Mouse (Mus musculus): ENCODE results near the gene Clstn2. TPM values are rescaled to one million over a fixed set of nuclear protein-coding genes. Genes with fewer than 3 reads are reported as not detected.

Clstn2 gene
- total RNA-seq, 1 experiment from 2014 or later, result not detected

DNA sequence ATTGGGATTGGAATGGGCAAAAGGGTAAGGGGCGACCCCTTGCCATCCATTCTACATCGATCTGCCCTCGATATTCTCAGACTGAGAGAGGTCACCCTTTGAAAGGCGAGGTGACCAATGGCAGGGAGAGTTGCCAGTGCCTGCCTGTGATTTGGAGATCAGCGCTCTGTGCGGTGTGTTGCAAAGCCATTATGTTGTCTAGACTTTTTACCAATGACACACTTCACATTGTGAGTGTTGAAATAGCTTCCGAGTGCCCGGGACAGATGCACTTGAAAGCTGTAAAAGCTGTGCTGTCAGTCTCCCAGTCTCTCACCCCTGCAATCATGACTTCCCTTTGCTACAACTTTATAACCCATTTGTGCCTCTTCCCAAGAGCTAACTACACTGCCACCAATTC lies 362.3 kb downstream of the Clstn2 start:
- no peak for ATAC-seq (replicated peaks in 1 of 2; ENCODE audit: insufficient read depth in 1 of 2, low FRiP score in 2 of 2, low TSS enrichment in 1 of 2, low read depth in 1 of 2, poor library complexity in 2 of 2, severe bottlenecking in 2 of 2)

DNA sequence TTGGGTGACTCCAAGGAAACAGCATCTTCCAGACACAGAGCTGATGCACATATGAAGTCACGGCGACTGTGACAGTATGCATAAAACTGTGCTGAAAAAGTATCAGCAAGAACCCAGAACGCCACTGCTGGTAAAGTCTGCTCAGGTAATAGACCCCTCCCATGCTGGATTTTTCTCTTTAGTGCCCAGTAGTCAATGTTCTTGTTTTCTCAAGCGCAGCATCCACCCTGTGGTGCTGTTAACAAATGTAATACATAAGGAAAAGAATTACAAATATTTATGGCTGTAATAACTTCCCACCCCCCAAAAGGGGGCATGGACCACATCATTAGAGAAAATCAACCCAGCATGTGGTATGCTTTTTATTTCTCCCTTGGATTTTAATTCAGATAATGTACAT lies 372.0 kb downstream of the Clstn2 start:
- ATAC-seq (replicated peaks in 1 of 2; ENCODE audit: insufficient read depth in 1 of 2, low FRiP score in 2 of 2, low TSS enrichment in 1 of 2, low read depth in 1 of 2, poor library complexity in 2 of 2, severe bottlenecking in 2 of 2), result no peak

DNA sequence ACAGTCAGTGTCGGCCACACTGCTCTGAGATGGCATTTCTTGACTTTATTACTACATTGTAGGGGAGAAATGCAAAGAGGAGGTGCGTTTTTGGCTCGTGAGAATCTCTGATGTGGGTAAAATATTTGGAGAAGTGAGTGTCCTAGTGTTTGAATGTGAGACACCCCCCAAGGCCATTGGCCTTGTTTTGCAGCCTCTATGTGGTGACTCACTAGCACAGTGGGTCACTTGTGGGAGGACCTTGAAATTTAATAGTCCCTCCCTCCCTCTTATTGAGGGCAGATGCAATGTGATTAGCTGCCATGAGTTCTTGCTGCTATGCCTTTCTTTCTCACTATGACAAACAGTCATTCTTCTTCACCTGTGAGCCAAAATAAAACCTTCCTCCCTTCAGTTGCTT lies 374.2 kb downstream of the Clstn2 start:
- ATAC-seq (replicated peaks in 1 of 2; ENCODE audit: insufficient read depth in 1 of 2, low FRiP score in 2 of 2, low TSS enrichment in 1 of 2, low read depth in 1 of 2, poor library complexity in 2 of 2, severe bottlenecking in 2 of 2), result no peak

DNA sequence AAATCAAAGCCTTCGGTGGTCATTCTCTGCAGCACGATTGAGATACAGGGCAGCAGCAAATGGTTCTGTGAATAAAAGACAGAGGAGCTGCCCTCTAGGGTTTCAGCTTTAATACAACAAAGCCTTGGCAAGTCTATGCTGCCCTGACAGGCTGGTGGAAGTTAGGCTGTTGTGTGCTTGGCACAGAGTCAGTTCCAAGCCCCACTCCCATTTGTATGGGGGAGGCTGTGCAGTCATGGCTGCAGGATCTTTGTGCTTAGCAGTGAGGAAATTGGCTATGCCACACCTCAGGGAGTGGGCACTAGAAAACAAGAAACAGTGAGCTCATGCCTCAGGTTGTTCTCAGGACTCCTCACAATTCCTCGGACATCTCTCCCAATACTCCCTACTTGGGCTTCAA lies 384.6 kb downstream of the Clstn2 start:
- ATAC-seq (replicated peaks in 1 of 2; ENCODE audit: insufficient read depth in 1 of 2, low FRiP score in 2 of 2, low TSS enrichment in 1 of 2, low read depth in 1 of 2, poor library complexity in 2 of 2, severe bottlenecking in 2 of 2), result no peak

DNA sequence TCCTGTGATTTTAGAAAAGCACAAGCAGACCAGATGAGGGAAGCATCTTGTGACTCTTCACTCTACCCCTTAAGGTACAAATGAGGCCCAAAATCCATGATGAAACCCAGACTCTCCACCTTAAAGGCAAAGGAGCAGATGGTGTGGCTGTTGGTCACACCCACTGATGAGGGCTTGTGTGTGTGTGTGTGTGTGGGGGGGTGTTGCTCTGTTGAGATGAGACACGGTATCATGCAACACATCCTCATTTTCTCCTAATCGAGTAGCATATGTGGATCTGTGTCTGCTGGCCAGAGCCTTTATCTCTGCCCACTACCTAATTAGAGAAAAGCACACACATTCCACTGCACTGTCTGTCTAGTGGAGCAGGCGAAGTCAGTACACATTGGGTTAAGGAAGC lies 387.2 kb downstream of the Clstn2 start:
- ATAC-seq (replicated peaks in 1 of 2; ENCODE audit: insufficient read depth in 1 of 2, low FRiP score in 2 of 2, low TSS enrichment in 1 of 2, low read depth in 1 of 2, poor library complexity in 2 of 2, severe bottlenecking in 2 of 2), result no peak

DNA sequence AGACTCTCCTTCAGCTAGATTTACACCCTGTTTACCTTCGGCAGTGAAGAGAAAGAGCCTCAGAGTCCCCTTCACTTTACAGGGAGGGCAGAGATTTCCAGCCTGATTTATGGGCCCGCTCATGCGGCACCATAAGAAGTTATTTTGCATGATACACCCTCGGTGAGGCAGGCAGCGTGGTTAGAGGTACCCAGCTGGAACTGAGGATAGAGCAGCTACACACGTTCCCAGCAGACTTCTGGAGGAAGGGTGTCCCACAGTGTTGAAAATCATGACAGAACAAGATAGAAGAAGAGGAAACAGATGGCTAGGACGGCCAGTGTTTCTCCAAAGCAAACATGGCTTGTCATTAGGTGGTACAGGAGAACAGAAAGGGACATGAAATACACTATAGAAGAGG lies 390.6 kb downstream of the Clstn2 start:
- ATAC-seq (replicated peaks in 1 of 2; ENCODE audit: insufficient read depth in 1 of 2, low FRiP score in 2 of 2, low TSS enrichment in 1 of 2, low read depth in 1 of 2, poor library complexity in 2 of 2, severe bottlenecking in 2 of 2), result no peak

DNA sequence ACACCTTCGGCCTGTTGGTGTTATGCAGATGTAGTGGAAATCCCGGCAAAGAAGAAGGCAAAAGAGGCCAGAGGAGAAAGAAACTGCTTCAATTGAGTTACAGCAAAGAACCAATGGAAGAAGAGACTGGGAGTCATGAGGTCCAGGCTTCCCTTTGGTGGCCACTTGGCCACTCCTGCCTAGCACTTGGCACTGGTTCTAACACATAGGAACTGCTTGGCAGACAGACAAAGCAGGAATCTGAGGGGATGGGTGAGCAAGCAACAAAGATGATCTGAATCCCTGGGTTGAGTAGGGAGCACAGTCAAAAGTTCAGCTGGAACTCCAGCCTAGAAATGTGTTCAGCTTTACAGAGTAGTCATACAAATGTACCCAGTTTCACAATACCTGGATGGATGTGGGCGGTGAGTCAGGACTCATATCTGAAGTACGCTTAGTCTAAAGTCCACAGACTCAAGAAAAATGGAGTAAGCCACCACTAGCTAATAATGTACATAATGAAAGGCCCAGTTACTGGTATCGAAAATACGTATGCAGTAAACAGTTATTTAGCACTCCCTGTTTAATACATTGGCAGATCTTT lies 392.9 kb downstream of the Clstn2 start:
- ATAC-seq (replicated peaks in 1 of 2; ENCODE audit: insufficient read depth in 1 of 2, low FRiP score in 2 of 2, low TSS enrichment in 1 of 2, low read depth in 1 of 2, poor library complexity in 2 of 2, severe bottlenecking in 2 of 2), result no peak

DNA sequence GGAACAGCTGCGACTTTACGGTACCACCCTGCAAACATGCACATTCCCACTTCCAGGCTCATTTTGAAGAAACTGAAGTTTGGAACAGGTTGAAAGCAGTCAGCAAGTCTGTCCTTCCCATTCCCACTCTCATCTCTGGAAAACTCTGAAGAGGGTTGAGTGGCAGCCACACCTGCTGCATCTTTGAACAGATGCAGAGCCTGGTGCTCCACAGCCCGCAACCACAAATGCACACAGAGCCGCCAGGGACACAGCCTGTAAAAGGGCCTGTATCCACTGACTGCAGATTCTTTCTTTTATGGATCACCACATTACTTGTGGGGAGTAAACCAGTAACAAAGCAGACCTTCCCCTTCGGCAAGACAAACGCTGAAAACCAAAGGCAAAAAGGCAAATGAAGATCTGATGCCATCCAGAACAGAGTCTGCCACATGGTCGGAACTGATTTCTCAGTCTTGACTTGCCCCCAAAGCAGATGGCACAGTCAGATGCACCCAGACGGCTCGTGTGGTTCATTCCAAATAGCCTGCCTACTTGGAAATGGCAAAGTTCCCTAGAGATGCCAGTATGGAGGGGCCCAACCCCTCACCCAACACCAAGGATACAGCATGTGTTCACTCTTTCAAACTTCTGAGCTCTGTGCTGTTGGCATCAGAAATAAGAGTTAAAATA lies 394.2 kb downstream of the Clstn2 start:
- no peak for ATAC-seq (replicated peaks in 1 of 2; ENCODE audit: insufficient read depth in 1 of 2, low FRiP score in 2 of 2, low TSS enrichment in 1 of 2, low read depth in 1 of 2, poor library complexity in 2 of 2, severe bottlenecking in 2 of 2)

DNA sequence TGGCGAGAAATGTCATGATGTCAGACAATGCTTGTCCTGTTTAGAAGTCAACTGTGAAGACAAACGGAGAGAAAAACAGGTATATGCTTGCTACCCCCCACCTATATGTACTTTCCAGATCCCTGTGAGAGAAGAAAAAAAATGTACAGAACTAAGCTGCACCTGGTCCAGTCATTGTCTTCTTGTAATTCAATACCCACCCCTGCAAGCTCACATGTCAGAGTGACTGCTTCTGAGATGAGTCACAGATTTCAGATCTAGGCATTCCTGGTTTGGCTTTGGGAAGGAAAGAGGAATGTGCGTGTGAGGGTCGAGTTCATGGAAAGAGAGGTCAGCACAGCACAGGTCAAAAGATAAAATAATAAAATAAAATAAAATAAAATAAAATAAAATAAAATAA lies 397.6 kb downstream of the Clstn2 start:
- ATAC-seq (replicated peaks in 1 of 2; ENCODE audit: insufficient read depth in 1 of 2, low FRiP score in 2 of 2, low TSS enrichment in 1 of 2, low read depth in 1 of 2, poor library complexity in 2 of 2, severe bottlenecking in 2 of 2), result no peak

DNA sequence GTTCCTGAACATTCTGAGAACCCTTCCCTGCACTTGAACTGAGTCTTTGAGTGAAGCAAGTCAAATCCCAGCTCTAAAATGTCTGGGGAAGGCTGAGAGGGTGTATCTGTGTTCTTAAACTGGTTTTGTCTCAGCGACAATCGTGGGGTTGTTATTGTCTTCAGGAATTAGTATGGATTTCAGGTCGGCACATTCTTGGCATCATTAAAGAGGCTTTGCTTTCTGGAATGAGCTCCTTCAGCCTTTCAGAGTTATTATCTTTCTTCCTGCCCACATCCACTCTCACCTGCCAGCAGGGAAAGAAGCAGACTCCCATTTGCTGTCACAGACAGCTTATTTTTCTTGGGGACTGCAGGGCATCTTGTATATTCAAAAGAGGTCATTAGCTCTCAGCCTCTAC lies 398.1 kb downstream of the Clstn2 start:
- no peak for ATAC-seq (replicated peaks in 1 of 2; ENCODE audit: insufficient read depth in 1 of 2, low FRiP score in 2 of 2, low TSS enrichment in 1 of 2, low read depth in 1 of 2, poor library complexity in 2 of 2, severe bottlenecking in 2 of 2)

DNA sequence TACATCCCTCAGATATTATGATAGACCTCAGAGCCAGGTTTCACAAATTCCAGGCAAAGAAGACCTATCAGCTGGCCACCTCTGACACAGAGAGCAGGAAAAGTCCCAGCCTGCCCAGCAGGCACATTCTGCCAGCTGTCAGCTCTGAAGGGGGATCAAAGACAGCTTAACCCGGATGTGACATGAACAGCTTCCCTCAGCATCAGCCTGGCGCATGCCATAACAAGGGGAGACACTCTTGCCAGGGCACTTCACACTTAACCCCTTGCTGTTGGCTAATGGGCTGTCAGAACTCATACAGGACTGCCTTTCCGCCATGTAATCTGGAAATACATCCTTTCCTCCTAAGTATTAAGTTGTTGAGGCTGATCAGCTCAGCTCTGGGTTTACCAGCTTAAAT lies 403.8 kb downstream of the Clstn2 start:
- no peak for ATAC-seq (replicated peaks in 1 of 2; ENCODE audit: insufficient read depth in 1 of 2, low FRiP score in 2 of 2, low TSS enrichment in 1 of 2, low read depth in 1 of 2, poor library complexity in 2 of 2, severe bottlenecking in 2 of 2)

DNA sequence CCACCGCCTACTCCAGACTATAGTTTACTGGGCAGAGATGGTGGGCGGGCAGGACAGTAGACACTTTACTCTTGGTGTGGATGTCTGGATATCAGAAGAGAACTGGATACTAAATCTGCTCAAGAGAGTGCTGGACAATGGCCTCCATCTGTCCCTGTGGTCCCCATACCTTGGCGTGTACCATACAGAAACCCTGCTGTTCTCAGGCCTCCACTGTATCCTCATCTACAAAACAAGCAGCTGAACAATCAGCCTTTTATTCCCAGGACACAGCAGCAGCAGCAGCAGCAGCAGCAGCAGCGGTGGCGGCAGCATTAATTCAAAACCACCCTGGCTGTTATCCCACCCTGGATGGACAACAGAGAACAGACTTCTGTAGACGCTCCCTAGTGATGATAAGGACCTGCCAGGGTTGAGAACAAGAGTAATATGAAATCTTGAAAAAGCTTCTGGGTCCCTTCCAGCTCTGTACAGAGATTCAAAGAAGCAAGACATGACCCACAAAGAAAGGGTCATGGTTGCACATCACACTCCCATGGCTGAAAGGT lies 404.5 kb downstream of the Clstn2 start:
- ATAC-seq (replicated peaks in 1 of 2; ENCODE audit: insufficient read depth in 1 of 2, low FRiP score in 2 of 2, low TSS enrichment in 1 of 2, low read depth in 1 of 2, poor library complexity in 2 of 2, severe bottlenecking in 2 of 2), result no peak

DNA sequence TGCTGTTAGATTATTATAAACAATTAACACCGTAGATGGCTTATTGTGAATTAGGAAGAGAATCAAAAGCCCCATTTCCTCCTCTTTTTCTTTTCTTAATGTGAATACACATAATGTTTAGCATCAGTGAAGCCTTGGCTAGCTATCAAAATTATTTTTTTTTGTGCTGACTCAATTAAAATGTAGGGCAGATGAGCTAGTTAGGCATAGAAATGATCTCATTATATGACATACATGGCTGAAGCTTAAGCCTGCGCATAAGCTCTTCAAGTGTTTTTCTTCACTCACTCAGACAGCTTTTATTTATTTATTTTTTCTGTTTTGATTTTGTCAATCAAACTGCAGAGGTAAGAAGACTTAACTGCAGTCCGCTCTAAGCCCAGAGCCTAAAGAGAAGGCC lies 405.1 kb downstream of the Clstn2 start:
- ATAC-seq (replicated peaks in 1 of 2; ENCODE audit: insufficient read depth in 1 of 2, low FRiP score in 2 of 2, low TSS enrichment in 1 of 2, low read depth in 1 of 2, poor library complexity in 2 of 2, severe bottlenecking in 2 of 2), result no peak

DNA sequence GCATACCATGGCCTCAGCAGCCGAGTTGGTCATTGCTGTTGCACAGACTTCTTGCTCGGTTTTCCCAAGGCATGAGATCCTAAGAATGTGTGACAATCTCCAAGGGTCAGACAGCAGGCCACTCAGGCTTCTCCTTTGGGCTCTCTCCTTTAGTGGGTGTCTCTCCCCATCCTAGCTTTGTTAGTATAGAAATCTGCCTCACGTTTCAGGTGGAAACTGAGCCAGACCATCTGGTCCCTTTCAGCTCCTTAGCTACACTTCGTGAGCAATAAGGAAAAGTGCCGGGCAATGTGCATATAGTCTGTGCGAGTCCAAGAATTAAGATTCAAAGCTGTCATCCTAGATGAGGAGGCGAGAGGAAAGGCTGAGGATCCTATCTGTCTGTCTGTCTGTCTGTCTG lies 422.4 kb downstream of the Clstn2 start:
- no peak for ATAC-seq (replicated peaks in 1 of 2; ENCODE audit: insufficient read depth in 1 of 2, low FRiP score in 2 of 2, low TSS enrichment in 1 of 2, low read depth in 1 of 2, poor library complexity in 2 of 2, severe bottlenecking in 2 of 2)

DNA sequence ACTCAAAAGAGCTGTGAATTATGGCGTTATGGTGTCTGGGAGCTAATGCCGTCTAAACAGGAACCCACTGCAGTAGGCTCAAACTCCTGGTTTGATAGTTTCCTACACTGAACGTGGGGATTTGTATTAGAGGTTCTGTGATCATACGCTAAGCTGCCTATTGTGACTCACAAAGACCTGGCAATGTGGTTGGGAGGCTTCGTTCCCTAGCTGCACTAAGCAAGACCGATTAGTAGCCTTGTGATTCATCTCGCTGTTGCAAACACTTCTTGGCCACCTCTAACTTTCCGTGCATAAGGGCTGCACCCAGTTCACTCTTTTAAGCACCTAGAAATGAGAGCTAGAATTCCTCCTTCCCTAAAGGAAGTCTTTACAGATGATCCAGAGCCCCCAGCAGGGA lies 429.3 kb downstream of the Clstn2 start:
- ATAC-seq (replicated peaks in 1 of 2; ENCODE audit: insufficient read depth in 1 of 2, low FRiP score in 2 of 2, low TSS enrichment in 1 of 2, low read depth in 1 of 2, poor library complexity in 2 of 2, severe bottlenecking in 2 of 2), result no peak

DNA sequence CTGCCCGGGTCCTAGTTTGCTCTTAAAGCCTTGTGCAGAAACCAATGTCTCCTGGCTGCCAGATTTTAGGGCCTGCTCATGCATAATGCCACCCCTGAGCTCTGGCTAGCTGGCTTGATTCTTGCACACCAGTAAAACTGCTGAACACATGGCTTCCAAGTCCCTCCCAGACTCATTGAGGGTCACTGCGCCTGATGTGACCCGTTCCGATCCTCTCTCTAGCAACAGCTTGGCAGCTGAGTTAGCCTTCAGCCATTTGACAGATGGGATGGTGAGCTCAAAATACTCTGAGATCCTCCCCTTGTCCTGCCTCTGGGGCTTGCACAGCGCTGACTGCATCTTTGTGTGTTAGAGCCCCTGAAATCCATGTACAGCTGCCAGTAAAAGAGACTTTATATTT lies 430.5 kb downstream of the Clstn2 start:
- ATAC-seq (replicated peaks in 1 of 2; ENCODE audit: insufficient read depth in 1 of 2, low FRiP score in 2 of 2, low TSS enrichment in 1 of 2, low read depth in 1 of 2, poor library complexity in 2 of 2, severe bottlenecking in 2 of 2), result no peak

DNA sequence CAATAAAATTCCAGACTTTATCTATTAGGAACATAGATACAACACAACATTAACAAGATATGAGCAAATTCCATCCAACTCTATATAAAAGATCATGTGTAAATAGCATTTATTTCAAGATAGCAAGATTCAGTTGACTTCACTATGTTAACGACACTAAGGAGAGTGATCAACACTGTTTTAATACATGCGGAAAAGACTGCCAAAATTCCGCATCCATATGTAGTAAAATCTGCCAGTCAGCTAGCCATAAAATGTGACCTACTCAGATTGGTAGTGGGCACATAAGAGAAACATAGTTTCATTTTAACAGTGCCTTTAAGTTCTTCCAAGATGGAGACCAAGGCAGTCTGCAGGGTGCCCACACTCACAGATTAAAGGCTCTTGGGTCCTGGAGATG lies 434.0 kb downstream of the Clstn2 start:
- ATAC-seq (replicated peaks in 1 of 2; ENCODE audit: insufficient read depth in 1 of 2, low FRiP score in 2 of 2, low TSS enrichment in 1 of 2, low read depth in 1 of 2, poor library complexity in 2 of 2, severe bottlenecking in 2 of 2), result no peak

DNA sequence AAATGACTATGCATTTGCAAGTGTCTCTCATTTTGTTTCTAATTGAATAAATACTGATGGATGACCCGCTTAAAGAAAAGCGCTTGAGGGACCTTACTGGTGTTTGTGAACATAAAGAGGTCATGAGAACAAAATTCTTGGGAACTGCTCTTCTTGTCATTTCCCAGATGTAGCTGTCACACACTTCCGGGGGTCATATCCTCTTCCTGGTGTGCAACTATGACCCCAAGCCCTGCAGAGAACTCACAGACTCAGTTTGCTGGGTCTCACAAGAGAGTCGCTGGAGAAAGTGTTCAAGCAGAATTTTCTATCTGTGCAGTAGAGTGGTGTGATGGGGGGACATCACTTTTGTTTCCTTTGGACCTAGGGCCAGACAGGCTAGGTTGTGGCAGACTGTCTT lies 442.3 kb downstream of the Clstn2 start:
- no peak for ATAC-seq (replicated peaks in 1 of 2; ENCODE audit: insufficient read depth in 1 of 2, low FRiP score in 2 of 2, low TSS enrichment in 1 of 2, low read depth in 1 of 2, poor library complexity in 2 of 2, severe bottlenecking in 2 of 2)

DNA sequence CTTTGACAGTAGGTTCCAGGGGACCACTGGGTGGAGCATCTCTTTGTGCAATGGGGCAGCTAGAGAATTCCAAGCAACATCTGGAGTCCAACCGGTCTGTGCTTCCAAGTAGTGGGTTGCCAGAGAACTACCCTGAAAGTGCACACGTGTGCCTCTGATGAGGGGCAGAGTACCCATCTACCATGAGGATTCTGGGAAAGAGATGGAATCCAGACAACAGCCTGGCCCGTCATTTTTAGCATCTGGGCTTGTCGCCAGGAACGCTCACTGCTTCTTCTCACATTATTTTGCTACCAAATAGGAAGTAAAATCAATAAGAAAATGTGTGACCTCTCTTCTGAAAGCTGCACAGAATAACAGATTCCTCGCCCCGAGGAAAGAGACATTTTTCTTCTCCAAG lies 462.1 kb downstream of the Clstn2 start:
- ATAC-seq (replicated peaks in 1 of 2; ENCODE audit: insufficient read depth in 1 of 2, low FRiP score in 2 of 2, low TSS enrichment in 1 of 2, low read depth in 1 of 2, poor library complexity in 2 of 2, severe bottlenecking in 2 of 2), result no peak
